Mouse (Mus musculus): ENCODE data around the gene Pygb. TPM values are rescaled to one million over a fixed set of nuclear protein-coding genes. Genes with fewer than 3 reads are reported as not detected.

Pygb gene
- total and polyA plus RNA-seq, 3 experiments = 7.3 to 18.6 (median 10.6) TPM

DNA sequence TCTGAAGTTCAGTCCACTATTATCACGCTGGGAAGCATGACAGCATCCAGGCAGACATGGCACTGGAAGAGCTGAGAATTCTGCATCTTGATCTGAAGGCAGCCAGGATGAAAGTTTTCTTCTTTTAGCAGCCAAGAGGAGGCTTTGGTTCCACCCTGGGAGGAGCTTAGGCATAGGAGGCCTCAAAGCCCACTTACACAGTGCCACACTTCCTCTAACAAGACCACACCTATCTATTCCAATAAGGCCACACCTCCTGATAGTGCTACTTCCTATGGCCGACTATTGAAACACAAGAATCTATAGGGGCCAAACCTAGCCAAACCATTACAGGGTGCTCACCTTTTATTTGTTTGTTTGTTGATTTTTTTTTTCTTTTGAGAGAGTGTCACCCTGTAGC lies 3.7 kb upstream of the Pygb start:
- peaks cover 14% of the 10 kb centered on the region for H3K27me3 ChIP-seq (ENCODE audit: insufficient read depth, low read length)
- H3K4me1 ChIP-seq (ENCODE audit: insufficient read depth, low read depth, low read length) = peaks cover 34% of the 10 kb centered on the region
- H3K4me3 ChIP-seq (ENCODE audit: low read depth, low read length) = no peak overlapping the region
- TF ChIP-seq TAL1 (conservative IDR thresholded peaks at IDR 0.05; ENCODE audit: low read depth, low read length) (no peak), CTCF (IDR thresholded peaks at IDR 0.05; ENCODE audit: low read depth, low read length) (no peak), GATA2 (IDR thresholded peaks at IDR 0.05; ENCODE audit: borderline replicate concordance, low read depth, low read length) (no peak), GATA1 (IDR thresholded peaks at IDR 0.05; ENCODE audit: borderline replicate concordance, low read length) (no peak)
- no peaks in the 10 kb centered on the region for H3K9me3 ChIP-seq (replicated peaks)
- ATAC-seq (ENCODE audit: extremely low read depth, insufficient number of reproducible peaks, low FRiP score, poor library complexity, severe bottlenecking) (peak; percentile 48; the same call in 1 of the 2 replicates), DNase-seq (ENCODE audit: low spot score) (no peak)
- no peaks in the 10 kb centered on the region for H3K36me3 ChIP-seq (replicated peaks)

DNA sequence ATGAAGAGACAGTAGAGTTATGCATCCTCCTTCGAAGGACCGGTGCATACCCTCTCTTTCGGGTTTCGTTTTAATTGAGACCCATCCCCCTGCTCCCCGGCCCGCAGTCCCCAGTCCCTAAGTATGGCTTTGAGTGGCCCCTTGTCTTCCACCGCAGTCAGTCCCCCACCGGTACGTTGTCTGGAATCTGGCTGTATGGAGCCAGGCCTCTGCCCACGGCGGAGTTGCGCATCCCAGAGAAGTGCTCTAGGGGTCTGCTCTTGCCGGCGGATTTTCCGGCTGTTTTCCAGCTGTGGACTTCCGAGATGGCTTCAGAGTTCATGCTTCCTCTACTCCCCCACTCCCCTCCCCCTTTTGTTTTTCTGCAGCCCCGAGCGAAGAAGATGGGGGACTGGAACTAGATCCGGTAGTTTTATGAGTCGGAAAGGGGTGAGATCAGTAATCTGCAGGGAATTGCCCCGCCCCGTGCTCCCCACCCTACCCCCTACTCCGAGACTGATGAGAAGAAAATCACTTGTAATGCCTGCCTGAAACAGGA lies 768 bp downstream of the Pygb start:
- no peak for ATAC-seq (ENCODE audit: extremely low read depth, insufficient number of reproducible peaks, low FRiP score, poor library complexity, severe bottlenecking)
- peaks cover 35% of the 10 kb centered on the region for H3K4me1 ChIP-seq (ENCODE audit: insufficient read depth, low read depth, low read length)

DNA sequence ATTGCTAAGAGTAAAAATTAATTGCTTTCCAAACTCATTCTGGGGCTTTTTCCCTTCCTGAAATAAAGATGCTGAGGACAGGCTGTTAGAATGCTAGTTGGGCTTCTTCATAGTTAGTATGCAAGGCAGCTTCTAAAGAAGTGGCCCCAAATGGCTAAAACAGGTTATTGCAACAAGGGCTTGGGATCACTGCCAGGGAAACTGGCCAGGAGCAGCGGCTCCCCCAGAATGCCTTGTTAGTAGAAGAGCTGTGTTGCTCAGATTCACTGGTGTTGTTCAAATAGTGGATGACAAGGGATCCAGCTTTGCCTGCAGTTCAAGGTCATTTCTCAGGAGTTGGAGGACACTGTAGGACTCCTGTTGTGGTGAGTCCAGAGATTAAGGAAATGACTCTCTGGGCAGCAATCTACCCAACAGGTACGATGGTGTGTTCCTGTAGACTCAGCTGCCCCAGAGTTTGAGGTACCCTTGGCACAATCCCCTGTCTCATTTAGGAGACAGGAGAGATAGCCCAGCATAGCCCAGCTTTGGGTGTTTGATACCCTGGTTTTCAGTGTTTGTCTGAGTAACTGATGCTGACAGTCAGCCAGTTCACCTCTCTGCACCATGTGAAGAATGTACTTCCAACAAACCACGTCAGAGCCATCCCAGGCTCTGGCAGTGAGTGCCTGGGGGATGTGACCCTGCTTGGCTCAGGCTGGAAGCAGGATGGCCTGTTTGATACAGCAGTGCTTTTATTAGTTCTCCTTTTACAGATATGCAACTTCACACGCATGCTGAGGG lies 2.4 kb downstream of the Pygb start:
- Histone ChIP-seq H3K36me3 (replicated peaks) (peaks cover 9% of the 10 kb centered on the region), H3K27me3 (ENCODE audit: insufficient read depth, low read length) (no peaks in the 10 kb centered on the region; the same call in none of the 2 replicates), H3K4me1 (ENCODE audit: insufficient read depth, low read depth, low read length) (peaks cover 21% of the 10 kb centered on the region), H3K4me3 (ENCODE audit: low read depth, low read length) (no peak overlapping the region), H3K9me3 (replicated peaks) (no peaks in the 10 kb centered on the region)
- no peak for ATAC-seq (ENCODE audit: extremely low read depth, insufficient number of reproducible peaks, low FRiP score, poor library complexity, severe bottlenecking)
- DNase-seq (ENCODE audit: low spot score) = no peak
- TF ChIP-seq CTCF (IDR thresholded peaks at IDR 0.05; ENCODE audit: low read depth, low read length) (no peak), POLR2AphosphoS5 (IDR thresholded peaks at IDR 0.05; ENCODE audit: insufficient replicate concordance, low read depth, low read length) (no peak), TAL1 (conservative IDR thresholded peaks at IDR 0.05; ENCODE audit: low read depth, low read length) (no peak), GATA1 (IDR thresholded peaks at IDR 0.05; ENCODE audit: borderline replicate concordance, low read length) (no peak), GATA2 (IDR thresholded peaks at IDR 0.05; ENCODE audit: borderline replicate concordance, low read depth, low read length) (no peak)

More for the DNA sequence above, 768 bp downstream of the Pygb start:
- Histone ChIP-seq H3K4me3 (ENCODE audit: low read depth, low read length) (peak overlapping the region; percentile 97), H3K36me3 (replicated peaks) (peaks cover 5% of the 10 kb centered on the region), H3K9me3 (replicated peaks) (no peaks in the 10 kb centered on the region), H3K27me3 (ENCODE audit: insufficient read depth, low read length) (no peaks in the 10 kb centered on the region; the same call in none of the 2 replicates)
- no peak for TF ChIP-seq POLR2AphosphoS5 (IDR thresholded peaks at IDR 0.05; ENCODE audit: insufficient replicate concordance, low read depth, low read length)
- TF ChIP-seq TAL1 (conservative IDR thresholded peaks at IDR 0.05; ENCODE audit: low read depth, low read length) = no peak
- TF ChIP-seq GATA1 (IDR thresholded peaks at IDR 0.05; ENCODE audit: borderline replicate concordance, low read length) = no peak
- no peak for TF ChIP-seq CTCF (IDR thresholded peaks at IDR 0.05; ENCODE audit: low read depth, low read length)
- no peak for TF ChIP-seq GATA2 (IDR thresholded peaks at IDR 0.05; ENCODE audit: borderline replicate concordance, low read depth, low read length)
- DNase-seq (ENCODE audit: low spot score) = peak; percentile 9

DNA sequence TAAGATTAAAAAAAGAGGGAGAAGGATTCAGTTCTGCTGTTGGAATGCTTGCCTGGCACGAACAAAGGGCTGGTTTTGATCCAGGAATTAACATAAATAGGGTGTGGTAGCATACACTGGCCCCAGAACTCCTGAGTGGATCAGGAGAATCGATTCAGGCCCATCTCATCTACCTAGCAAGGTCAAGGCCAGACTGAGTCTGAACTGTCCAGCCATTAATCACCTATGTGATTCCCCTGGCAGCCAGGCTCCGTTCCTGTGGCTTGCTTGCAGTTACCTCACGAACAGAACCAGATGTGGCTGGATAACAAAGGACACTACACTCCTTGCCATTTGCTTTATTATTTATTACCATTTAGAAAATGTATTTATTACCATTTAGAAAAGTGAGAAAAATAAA lies 6.8 kb downstream of the Pygb start:
- TF ChIP-seq POLR2AphosphoS5 (IDR thresholded peaks at IDR 0.05; ENCODE audit: insufficient replicate concordance, low read depth, low read length) = no peak
- TF ChIP-seq GATA2 (IDR thresholded peaks at IDR 0.05; ENCODE audit: borderline replicate concordance, low read depth, low read length) = no peak
- no peak for TF ChIP-seq CTCF (IDR thresholded peaks at IDR 0.05; ENCODE audit: low read depth, low read length)
- no peak for TF ChIP-seq TAL1 (conservative IDR thresholded peaks at IDR 0.05; ENCODE audit: low read depth, low read length)
- TF ChIP-seq GATA1 (IDR thresholded peaks at IDR 0.05; ENCODE audit: borderline replicate concordance, low read length) = no peak
- H3K27me3 ChIP-seq (ENCODE audit: insufficient read depth, low read length) = no peaks in the 10 kb centered on the region
- peaks cover 15% of the 10 kb centered on the region for H3K36me3 ChIP-seq (replicated peaks)
- no peak for DNase-seq (ENCODE audit: low spot score)
- H3K4me1 ChIP-seq (ENCODE audit: insufficient read depth, low read depth, low read length) = no peaks in the 10 kb centered on the region
- no peak overlapping the region for H3K4me3 ChIP-seq (ENCODE audit: low read depth, low read length)
- H3K9me3 ChIP-seq (replicated peaks) = no peaks in the 10 kb centered on the region
- no peak for ATAC-seq (ENCODE audit: extremely low read depth, insufficient number of reproducible peaks, low FRiP score, poor library complexity, severe bottlenecking)

DNA sequence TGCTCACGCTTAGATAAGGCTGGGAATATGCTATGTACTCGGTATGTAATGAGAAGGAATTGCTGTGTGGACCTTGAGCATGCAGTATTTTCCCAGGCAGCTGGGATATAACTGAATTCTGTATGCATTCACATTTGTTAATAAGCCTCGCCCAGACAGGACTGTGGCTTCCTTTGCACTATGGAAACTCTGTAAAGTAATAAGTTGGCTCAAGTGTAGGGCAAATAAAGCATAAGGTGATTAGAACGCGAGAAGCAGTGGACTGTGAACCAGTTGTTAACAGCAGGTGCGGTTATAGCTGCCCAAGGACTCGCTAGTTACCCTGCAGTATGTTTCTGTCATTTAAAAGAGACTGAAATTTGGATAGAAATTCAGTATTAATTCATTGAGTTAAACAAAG lies 11.5 kb downstream of the Pygb start:
- no peak overlapping the region for H3K4me3 ChIP-seq (ENCODE audit: low read depth, low read length)
- TF ChIP-seq GATA2 (IDR thresholded peaks at IDR 0.05; ENCODE audit: borderline replicate concordance, low read depth, low read length) (no peak), POLR2AphosphoS5 (IDR thresholded peaks at IDR 0.05; ENCODE audit: insufficient replicate concordance, low read depth, low read length) (no peak), CTCF (IDR thresholded peaks at IDR 0.05; ENCODE audit: low read depth, low read length) (no peak), TAL1 (conservative IDR thresholded peaks at IDR 0.05; ENCODE audit: low read depth, low read length) (no peak), GATA1 (IDR thresholded peaks at IDR 0.05; ENCODE audit: borderline replicate concordance, low read length) (no peak)
- ATAC-seq (ENCODE audit: extremely low read depth, insufficient number of reproducible peaks, low FRiP score, poor library complexity, severe bottlenecking) (no peak), DNase-seq (ENCODE audit: low spot score) (no peak)
- H3K27me3 ChIP-seq (ENCODE audit: insufficient read depth, low read length) = no peaks in the 10 kb centered on the region
- peaks cover 17% of the 10 kb centered on the region for H3K36me3 ChIP-seq (replicated peaks)
- H3K4me1 ChIP-seq (ENCODE audit: insufficient read depth, low read depth, low read length) = no peaks in the 10 kb centered on the region
- no peaks in the 10 kb centered on the region for H3K9me3 ChIP-seq (replicated peaks)

DNA sequence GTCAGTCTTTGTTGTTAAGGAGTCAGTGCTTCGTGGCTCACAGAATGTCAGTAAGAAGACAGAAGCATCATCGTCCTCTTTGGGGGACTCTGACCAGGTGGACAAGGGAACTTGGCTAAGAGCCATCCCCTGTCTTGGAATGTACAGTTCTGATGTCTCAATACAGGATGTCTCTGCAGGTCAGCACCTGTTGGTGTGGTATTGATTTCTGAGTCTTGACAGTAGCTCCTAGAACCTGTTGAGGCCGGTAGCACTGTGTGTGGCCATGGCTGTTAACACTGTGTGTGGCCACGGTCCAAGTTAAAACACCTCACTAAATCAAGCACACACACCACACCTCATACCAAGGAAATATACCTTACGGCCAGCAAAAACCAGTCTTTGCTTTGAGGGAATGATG lies 14.1 kb downstream of the Pygb start:
- no peak for DNase-seq (ENCODE audit: low spot score)
- ATAC-seq (ENCODE audit: extremely low read depth, insufficient number of reproducible peaks, low FRiP score, poor library complexity, severe bottlenecking) = no peak
- Histone ChIP-seq H3K27me3 (ENCODE audit: insufficient read depth, low read length) (no peaks in the 10 kb centered on the region), H3K4me1 (ENCODE audit: insufficient read depth, low read depth, low read length) (no peaks in the 10 kb centered on the region), H3K36me3 (replicated peaks) (peaks cover 17% of the 10 kb centered on the region), H3K4me3 (ENCODE audit: low read depth, low read length) (no peak overlapping the region), H3K9me3 (replicated peaks) (no peaks in the 10 kb centered on the region)
- no peak for TF ChIP-seq CTCF (IDR thresholded peaks at IDR 0.05; ENCODE audit: low read depth, low read length)
- TF ChIP-seq GATA1 (IDR thresholded peaks at IDR 0.05; ENCODE audit: borderline replicate concordance, low read length) = no peak
- TF ChIP-seq TAL1 (conservative IDR thresholded peaks at IDR 0.05; ENCODE audit: low read depth, low read length) = no peak
- TF ChIP-seq GATA2 (IDR thresholded peaks at IDR 0.05; ENCODE audit: borderline replicate concordance, low read depth, low read length) = no peak
- no peak for TF ChIP-seq POLR2AphosphoS5 (IDR thresholded peaks at IDR 0.05; ENCODE audit: insufficient replicate concordance, low read depth, low read length)
